Mouse (Mus musculus) liver, embryonic 12.5 days (tissue): ENCODE measurements at regions not wholly inside any gene's neighbourhood (a gene's known extent, or its start where the extent isn't known, plus 50 kb on each side); places are given as distances from the start of the nearest gene placed in this dataset.

ENCODE experiments used
- ATAC-seq: fragments of 200-750 bp; cut with Nextera tagmentation; 2 replicates; pipeline ENCODE4 v1.8.0; 2017; ENCODE audit warnings: moderate number of reproducible peaks, mild to moderate bottlenecking, moderate library complexity
- H3K27ac ChIP-seq: fragments of 300-500 bp; sonication (generic); 2 replicates; pipeline ENCODE4 v1.5.1; 2016; ENCODE audit warnings: mild to moderate bottlenecking
- H3K27me3 ChIP-seq: fragments of 300-500 bp; sonication (generic); replicated peaks from 2 replicates; pipeline ENCODE4 v1.6.1; 2016; ENCODE audit warnings: mild to moderate bottlenecking, moderate library complexity
- H3K36me3 ChIP-seq: fragments of 300-500 bp; sonication (generic); 2 replicates; pipeline ENCODE4 v1.6.1; 2016; ENCODE audit warnings: mild to moderate bottlenecking, moderate library complexity
- H3K4me1 ChIP-seq: fragments of 300-500 bp; sonication (generic); 2 replicates; pipeline ENCODE4 v1.6.1; 2016
- H3K4me2 ChIP-seq: fragments of 300-500 bp; sonication (generic); 2 replicates; pipeline ENCODE4 v1.6.1; 2016; ENCODE audit warnings: mild to moderate bottlenecking, moderate library complexity
- H3K4me3 ChIP-seq: fragments of 300-500 bp; sonication (generic); 2 replicates; pipeline ENCODE4 v1.5.1; 2016; ENCODE audit warnings: mild to moderate bottlenecking, moderate library complexity
- H3K9ac ChIP-seq: fragments of 300-500 bp; sonication (generic); 2 replicates; pipeline ENCODE4 v1.6.1; 2016; ENCODE audit warnings: mild to moderate bottlenecking, moderate library complexity
- H3K9me3 ChIP-seq: fragments of 300-500 bp; sonication (generic); replicated peaks from 2 replicates; pipeline ENCODE4 v1.6.1; 2016; ENCODE audit warnings: mild to moderate bottlenecking, moderate library complexity
- WGBS: fragments of 180-500 bp; shearing (Covaris S2); methylation state at CpG from one replicate; pipeline ENCODE4 v1.1.7; 2016; ENCODE audit not compliant: insufficient replicate concordance; 5-methylcytosine and 5-hydroxymethylcytosine counted together

DNA sequence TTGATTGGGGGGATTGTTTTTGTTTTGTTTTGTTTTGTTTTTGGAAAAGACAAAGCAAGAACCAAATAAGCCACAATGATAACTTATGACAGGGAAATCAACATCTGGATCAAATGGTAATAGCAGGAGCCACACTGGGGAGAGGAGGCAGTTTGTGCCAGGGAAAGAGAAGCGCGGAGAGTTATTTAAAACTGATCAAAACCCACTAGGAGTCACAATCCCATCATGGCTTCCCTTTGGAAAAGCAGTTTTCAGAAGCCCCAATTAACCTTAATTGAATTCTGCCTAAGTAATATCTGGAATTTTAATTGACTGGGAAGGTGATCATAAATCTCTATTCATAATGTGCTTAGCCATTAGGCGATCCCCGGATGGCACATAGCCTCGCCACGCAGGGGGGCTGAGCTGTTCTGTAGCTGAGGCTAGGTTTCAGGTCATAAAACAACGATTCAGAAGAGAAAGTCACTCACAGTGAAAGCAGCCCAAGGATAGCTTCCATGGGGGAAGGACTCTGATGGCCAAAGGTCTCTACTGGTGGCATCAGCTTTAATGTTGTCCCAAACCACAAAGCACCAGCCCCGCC is 86.4 kb upstream of the Noct start:
- no peaks in the 10 kb centered on the region for H3K36me3 ChIP-seq
- H3K9ac ChIP-seq, result no peak overlapping the region
- H3K4me3 ChIP-seq, result no peak overlapping the region
- no peaks in the 10 kb centered on the region for H3K4me1 ChIP-seq
- no peak for ATAC-seq
- WGBS, result 83% methylated on average over 8 of the region's 8 CpGs
- no peak overlapping the region for H3K4me2 ChIP-seq
- no peaks in the 10 kb centered on the region for H3K27me3 ChIP-seq
- no peak overlapping the region for H3K27ac ChIP-seq
- H3K9me3 ChIP-seq, result no peaks in the 10 kb centered on the region

DNA sequence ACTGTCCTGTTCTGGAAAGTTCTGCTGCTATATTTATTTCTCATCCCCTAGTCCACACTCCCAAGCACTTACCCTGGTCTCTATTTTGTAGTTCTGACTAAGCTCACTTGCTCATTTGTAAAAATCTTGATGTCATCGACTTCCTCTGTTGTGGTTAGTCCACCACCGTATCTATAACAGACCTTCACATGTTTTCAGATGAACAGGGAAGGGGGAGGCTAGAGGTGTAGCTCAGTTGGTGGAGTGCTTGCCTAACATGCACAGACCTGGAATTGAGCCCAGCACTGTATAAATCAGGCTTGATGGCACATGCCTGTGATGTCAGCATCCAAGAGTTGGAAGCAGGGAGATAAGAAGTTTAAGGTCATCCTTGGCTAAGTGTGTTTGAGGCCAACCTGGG is 78.3 kb upstream of the Noct start:
- no peak overlapping the region for H3K4me2 ChIP-seq
- ATAC-seq, result peak; percentile 69
- H3K4me1 ChIP-seq, result peaks cover 5% of the 10 kb centered on the region; the same call in 1 of the 2 replicates
- H3K27ac ChIP-seq, result no peak overlapping the region
- H3K9me3 ChIP-seq, result no peaks in the 10 kb centered on the region
- 10% methylated on average over 2 of the region's 2 CpGs for WGBS
- no peaks in the 10 kb centered on the region for H3K27me3 ChIP-seq
- H3K36me3 ChIP-seq, result no peaks in the 10 kb centered on the region
- H3K4me3 ChIP-seq, result no peak overlapping the region
- H3K9ac ChIP-seq, result no peak overlapping the region

DNA sequence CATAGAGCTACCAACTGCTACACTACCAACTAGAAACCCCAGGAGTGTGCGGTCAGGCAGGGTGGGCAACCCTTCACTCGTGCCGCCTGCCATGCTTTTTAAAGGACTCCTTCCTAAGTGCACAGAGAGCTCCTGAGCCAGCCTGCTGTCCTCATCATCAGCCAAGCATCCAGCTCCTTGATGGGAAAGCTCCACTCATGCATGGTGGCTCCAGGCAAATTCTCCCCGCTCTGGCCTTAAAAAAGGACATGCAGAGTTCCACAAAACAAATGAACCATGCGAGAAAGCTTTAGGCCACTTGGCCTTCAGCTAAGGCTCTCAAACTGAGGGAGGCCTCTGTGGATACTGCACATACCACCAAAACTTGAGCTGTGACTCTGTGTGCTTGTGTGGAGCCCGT is 74.2 kb upstream of the Noct start:
- Histone ChIP-seq H3K4me1 (peaks cover 27% of the 10 kb centered on the region), H3K27ac (no peak overlapping the region), H3K4me2 (no peak overlapping the region), H3K9ac (no peak overlapping the region), H3K9me3 (no peaks in the 10 kb centered on the region), H3K4me3 (no peak overlapping the region), H3K36me3 (no peaks in the 10 kb centered on the region), H3K27me3 (no peaks in the 10 kb centered on the region)
- 82% methylated on average over 6 of the region's 6 CpGs for WGBS
- ATAC-seq, result no peak

DNA sequence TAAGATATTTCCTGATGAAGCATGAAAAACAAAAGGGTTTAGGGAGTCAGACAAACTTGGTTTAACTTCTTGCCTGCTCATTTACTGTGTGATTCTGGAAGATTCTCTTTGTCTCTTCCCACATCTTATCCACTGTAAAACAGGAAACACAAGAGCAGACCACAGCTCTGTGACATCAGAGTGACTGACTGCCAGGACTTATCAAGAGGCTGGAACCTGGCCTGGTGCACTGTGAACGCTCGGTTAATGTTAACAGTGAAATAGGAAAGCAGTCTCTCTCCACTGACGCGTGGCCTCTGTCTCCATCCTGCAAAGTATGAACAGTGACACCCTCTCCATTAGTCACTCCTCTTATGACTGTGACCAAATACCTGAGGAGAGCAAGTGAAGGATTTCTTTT is 73.1 kb upstream of the Noct start:
- peaks cover 33% of the 10 kb centered on the region for H3K4me1 ChIP-seq
- no peaks in the 10 kb centered on the region for H3K9me3 ChIP-seq
- H3K27me3 ChIP-seq, result no peaks in the 10 kb centered on the region
- H3K36me3 ChIP-seq, result no peaks in the 10 kb centered on the region
- no peak overlapping the region for H3K4me3 ChIP-seq
- 15% methylated on average over 4 of the region's 4 CpGs for WGBS
- no peak overlapping the region for H3K27ac ChIP-seq
- no peak overlapping the region for H3K9ac ChIP-seq
- peak; percentile 46 for ATAC-seq
- H3K4me2 ChIP-seq, result no peak overlapping the region

DNA sequence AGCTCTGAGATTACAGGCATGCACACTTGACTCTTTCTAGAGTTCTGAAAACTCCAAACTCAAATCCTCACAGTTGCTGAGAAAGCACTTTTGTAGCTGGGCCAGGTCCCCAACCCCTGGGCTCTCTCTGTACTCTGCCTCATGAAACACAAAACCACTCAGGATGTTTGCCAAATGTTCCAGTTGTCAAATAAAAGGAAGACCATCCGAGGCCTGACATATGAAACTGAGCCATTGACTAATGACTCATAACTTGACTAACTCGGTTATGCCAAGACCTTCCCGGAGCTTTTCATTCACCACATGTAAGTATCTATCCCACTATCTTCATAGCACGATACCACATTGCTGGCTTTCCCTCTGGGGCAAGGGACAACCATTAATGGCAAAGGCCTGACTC is 68.6 kb upstream of the Noct start:
- Histone ChIP-seq H3K4me2 (peak overlapping the region; percentile 64; the same call in 1 of the 2 replicates), H3K27ac (peak overlapping the region; percentile 31), H3K27me3 (no peaks in the 10 kb centered on the region), H3K4me1 (peaks cover 72% of the 10 kb centered on the region), H3K9me3 (no peaks in the 10 kb centered on the region), H3K9ac (no peak overlapping the region), H3K4me3 (no peak overlapping the region), H3K36me3 (no peaks in the 10 kb centered on the region)
- no peak for ATAC-seq
- 57% methylated on average over 4 of the region's 4 CpGs for WGBS

DNA sequence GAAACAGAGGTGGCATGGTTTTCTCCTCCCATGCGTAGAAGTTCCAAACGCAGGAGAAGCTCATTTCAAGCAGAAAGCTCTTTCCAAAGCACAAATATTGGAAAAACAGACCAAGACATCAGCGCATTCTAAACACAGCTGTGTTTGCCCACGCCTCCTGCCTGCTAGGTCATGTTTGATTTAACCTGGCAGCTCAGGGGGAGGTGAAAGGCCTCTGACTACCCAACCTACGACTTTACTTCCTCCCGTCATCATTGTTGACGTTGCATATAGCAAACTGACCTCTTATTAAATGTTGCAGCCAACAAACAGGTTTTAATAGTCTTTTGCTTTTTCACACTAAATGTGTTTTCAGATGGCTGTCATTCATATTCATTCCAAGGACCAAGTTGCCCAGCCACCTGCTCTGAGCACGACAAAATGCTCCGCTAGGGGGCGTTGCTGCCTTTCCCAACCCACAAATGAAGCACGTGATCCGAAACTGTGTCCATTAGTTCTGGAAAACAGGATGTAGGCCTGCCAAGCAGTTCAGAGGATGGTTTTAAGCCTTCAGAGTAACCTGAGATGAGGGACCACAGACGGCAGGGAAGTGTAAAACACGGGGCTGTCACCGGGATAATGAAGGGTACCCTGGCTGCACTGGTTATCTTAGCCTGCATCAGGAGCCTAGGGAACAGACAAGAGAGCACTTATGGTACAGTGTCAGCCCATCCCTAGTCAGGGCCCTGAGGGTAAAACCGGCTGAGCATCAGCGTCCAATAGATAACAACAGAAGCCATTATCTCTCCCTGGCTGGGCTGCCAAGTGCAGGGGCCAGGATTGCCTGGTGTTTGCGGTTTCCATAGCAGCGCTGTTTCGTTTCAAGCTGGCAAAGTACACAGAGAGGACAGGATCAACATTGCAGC is 67.6 kb upstream of the Noct start:
- Histone ChIP-seq H3K9ac (no peak overlapping the region; the same call in 1 of the 2 replicates), H3K36me3 (no peaks in the 10 kb centered on the region), H3K27me3 (no peaks in the 10 kb centered on the region), H3K9me3 (no peaks in the 10 kb centered on the region), H3K4me2 (peak overlapping the region; percentile 64), H3K27ac (peak overlapping the region; percentile 77), H3K4me3 (peak overlapping the region; percentile 23), H3K4me1 (peaks cover 65% of the 10 kb centered on the region)
- peak; percentile 97 for ATAC-seq
- WGBS, result 19% methylated on average over 20 of the region's 20 CpGs

DNA sequence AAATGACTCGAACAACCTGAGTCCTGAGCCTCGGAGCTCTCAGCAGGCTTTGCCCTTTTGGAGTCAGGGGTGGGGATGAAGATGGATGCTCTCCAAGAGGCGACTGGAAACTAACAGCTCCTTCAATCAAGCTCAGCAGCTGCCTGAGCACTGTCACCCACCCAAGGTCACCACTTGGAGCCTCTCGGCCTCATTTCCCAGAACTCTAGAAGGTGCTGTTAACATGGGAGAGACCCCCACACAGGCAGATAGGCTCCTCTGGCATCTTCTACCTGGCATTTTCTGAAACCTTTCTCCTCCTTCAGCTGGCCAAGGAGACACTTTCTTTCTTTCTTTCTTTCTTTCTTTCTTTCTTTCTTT is 67.0 kb upstream of the Noct start:
- Histone ChIP-seq H3K4me1 (peaks cover 59% of the 10 kb centered on the region), H3K27me3 (no peaks in the 10 kb centered on the region), H3K27ac (peak overlapping the region; percentile 77), H3K4me3 (peak overlapping the region; percentile 23), H3K9ac (no peak overlapping the region; the same call in 1 of the 2 replicates), H3K36me3 (no peaks in the 10 kb centered on the region), H3K4me2 (peak overlapping the region; percentile 64), H3K9me3 (no peaks in the 10 kb centered on the region)
- 17% methylated on average over 4 of the region's 4 CpGs for WGBS
- peak; percentile 57 for ATAC-seq

DNA sequence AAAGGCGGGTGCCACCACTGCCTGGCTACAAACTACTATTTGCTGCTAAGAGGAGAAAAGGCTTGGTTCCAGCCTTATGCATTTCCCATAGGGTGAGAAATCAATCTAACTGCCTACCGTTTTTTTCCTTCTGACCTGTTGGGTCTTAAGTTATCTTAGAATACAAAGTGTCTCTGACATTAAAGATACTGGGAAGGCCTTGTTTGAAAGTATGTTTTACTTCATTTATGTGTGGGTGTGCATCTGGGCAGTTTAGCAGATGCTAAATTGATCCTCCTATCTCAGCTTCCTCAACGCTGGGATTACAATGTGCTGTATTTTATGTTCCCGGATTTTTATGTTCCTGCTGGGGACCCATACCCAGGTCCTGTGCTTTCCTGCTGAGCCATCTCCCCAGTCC is 65.8 kb upstream of the Noct start:
- no peaks in the 10 kb centered on the region for H3K36me3 ChIP-seq
- peaks cover 59% of the 10 kb centered on the region for H3K4me1 ChIP-seq
- H3K27ac ChIP-seq, result 0 out of 2 replicates have a peak overlapping the region, but pooled peaks have one; percentile 31
- WGBS, result 38% methylated on average over 4 of the region's 4 CpGs
- no peaks in the 10 kb centered on the region for H3K27me3 ChIP-seq
- peak overlapping the region; percentile 64; the same call in 1 of the 2 replicates for H3K4me2 ChIP-seq
- no peak overlapping the region for H3K4me3 ChIP-seq
- no peak overlapping the region for H3K9ac ChIP-seq
- no peaks in the 10 kb centered on the region for H3K9me3 ChIP-seq
- no peak for ATAC-seq

DNA sequence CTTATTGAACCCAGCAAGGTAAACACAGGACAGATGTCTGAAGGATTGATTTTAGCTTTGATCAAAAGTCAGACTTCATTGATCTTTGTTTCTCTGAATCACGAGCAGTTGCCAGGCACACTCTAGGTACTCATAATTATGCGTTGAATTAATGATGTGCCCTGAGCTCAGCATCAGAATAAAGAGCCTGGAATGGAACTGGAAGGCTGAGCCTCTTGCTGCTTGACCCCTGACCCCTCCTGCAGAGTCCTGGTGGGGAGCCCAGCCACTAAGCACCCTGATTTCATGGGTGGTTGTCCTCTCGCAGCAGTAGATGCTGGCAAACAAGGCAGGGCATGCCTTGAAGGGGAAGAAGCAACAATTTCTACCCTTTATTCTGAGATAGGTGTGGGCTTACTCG is 64.9 kb upstream of the Noct start:
- Histone ChIP-seq H3K9ac (no peak overlapping the region), H3K27ac (no peak overlapping the region), H3K36me3 (no peaks in the 10 kb centered on the region), H3K4me1 (peaks cover 57% of the 10 kb centered on the region), H3K27me3 (no peaks in the 10 kb centered on the region), H3K4me2 (no peak overlapping the region), H3K9me3 (no peaks in the 10 kb centered on the region), H3K4me3 (no peak overlapping the region)
- no peak for ATAC-seq
- 64% methylated on average over 4 of the region's 4 CpGs for WGBS

DNA sequence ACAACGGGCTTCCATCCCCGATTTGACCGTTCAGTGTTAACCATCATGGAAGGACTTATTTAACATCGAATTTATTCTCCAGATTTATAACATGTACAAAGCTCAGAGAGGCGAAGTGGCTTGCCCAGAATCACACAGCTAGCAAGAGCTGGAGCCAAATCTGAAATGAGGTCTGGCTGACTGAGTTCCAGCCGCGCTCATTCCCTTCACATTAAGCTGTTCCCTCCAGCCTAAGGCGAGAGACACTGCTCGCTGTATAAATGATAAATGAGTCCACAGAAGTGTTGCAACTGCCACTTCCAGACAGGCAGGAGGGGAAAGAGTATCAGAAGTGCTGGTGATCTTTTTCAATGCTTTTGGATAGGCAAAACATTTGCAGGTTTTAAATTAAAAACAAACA is 64.4 kb upstream of the Noct start:
- no peaks in the 10 kb centered on the region for H3K36me3 ChIP-seq
- no peak overlapping the region for H3K9ac ChIP-seq
- no peak overlapping the region for H3K27ac ChIP-seq
- H3K9me3 ChIP-seq, result no peaks in the 10 kb centered on the region
- 72% methylated on average over 9 of the region's 9 CpGs for WGBS
- no peaks in the 10 kb centered on the region for H3K27me3 ChIP-seq
- no peak overlapping the region for H3K4me3 ChIP-seq
- peaks cover 51% of the 10 kb centered on the region for H3K4me1 ChIP-seq
- no peak overlapping the region for H3K4me2 ChIP-seq
- ATAC-seq, result no peak

DNA sequence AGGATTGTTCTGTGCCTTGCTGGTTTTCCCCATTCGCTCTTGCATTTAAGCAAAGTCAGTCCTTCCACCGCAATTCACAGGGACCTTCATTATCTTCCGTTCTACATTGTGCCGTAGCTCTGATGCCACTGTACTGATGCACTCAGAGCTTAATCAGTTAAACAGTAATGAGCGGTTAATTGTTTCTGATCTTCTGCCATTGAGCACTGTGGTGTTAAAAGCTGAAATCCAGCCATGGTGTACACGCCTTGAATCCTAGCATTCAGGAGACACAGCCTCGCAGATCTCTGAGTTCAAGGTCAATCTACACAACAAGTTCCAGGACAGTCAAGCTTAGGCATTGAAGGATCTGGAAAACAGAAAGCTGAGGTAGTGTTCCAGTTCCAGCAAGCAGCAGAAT is 63.6 kb upstream of the Noct start:
- Histone ChIP-seq H3K4me2 (no peak overlapping the region), H3K36me3 (no peaks in the 10 kb centered on the region), H3K4me1 (peaks cover 44% of the 10 kb centered on the region), H3K27ac (no peak overlapping the region), H3K9me3 (no peaks in the 10 kb centered on the region), H3K9ac (no peak overlapping the region), H3K4me3 (no peak overlapping the region), H3K27me3 (no peaks in the 10 kb centered on the region)
- ATAC-seq, result no peak
- WGBS, result 77% methylated on average over 7 of the region's 7 CpGs

DNA sequence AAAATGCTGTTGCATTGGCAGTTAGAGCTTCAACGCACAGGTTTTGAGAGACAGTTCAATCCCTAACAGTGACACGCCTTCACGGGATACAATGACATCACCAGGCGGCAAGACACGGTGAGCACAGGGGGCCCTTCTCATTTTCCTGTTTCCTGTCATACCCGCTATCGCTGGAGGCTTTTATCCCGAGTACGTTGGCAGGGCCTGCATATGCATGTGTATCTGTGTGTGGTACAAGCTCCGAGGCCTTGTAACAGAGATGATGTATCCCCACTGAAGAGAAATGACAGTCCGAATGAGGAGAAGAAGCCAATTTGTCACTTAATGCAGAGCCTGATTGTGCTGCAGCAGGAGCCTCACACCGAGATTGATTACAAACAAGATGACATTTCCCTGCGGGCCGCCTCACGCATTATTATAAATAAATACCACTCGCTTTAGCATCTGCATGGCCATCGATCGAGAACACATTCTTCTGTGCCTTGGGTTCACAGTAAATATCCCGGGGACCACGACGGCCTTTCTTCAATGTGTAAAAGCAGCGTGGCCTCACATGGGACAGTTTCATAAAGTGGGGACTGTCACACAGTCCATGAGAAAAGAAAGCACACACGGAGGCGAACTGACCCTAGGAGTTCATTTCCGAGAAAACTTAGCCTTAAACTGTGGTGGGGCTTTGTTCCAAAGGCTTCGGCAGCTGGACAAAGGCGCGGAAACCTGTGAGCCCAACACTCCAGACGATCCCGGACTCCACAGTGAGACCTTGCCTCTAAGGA is 54.9 kb upstream of the Noct start:
- Histone ChIP-seq H3K9ac (no peak overlapping the region), H3K36me3 (no peaks in the 10 kb centered on the region), H3K4me3 (no peak overlapping the region), H3K4me2 (no peak overlapping the region), H3K9me3 (no peaks in the 10 kb centered on the region), H3K27me3 (no peaks in the 10 kb centered on the region), H3K27ac (no peak overlapping the region), H3K4me1 (peaks cover 7% of the 10 kb centered on the region; the same call in 1 of the 2 replicates)
- 77% methylated on average over 30 of the region's 30 CpGs for WGBS
- no peak for ATAC-seq
